ENCODE assay signal across 8 mouse cellular contexts in the genomic region with DNA sequence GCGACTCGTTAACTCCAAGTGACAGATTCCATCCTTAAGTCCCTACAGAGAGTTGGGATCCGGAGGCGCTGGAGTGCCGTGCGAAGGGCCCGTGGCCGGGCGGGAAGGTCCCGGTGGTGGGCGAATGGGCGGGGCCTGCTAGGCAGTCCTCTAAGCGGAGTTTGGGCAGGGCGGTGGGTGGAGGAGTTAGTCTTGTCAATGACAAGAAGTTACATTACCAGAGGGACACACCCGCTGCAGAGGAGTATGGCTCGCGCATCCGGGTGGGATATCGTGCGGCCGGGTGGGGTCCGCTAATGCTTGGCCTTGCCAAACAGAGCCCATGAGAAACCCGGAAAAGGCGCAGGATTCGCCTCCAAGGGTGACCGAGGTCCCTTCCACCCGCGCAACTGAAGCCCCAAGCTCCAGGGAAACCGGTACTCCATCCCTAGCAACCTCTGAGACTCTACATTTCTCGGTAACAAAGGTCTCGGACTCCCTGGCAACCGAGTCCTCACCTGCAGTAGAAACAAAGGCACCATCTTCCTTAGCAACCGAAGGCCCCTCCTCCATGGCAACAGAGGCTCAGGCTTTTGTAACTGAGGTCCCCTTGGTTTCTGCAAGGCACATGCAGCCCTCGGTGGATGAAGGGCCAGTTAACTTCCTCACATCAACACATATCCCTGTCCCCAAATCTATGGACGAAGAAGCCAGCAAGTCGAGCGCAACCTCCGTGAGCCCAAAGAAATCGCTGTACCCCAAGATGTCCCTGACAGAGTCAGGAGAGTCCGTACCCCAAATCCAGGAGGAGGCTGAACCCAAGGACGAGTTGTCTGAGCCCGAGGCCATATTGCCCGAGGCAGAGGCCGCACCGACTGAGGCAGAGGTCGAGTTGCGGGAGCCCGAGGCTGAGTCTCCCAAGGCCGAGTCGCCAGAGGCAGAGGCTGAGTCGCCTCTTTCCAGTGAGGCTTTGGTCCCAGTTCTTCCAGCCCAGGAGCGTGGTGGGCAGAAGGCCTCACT. TPM values are rescaled to one million over a fixed set of nuclear protein-coding genes. Genes with fewer than 3 reads are reported as not detected.
DNase-seq lines count a peak whose midpoint lies in the region; ATAC-seq and TF ChIP-seq lines count a peak whose summit lies in the region.

No protein-coding gene starts in this region.

- intact Hi-C loops in gastrocnemius, adult 2 months (cut with DNase I) = no loop called here

- ATAC-seq in heart, embryonic 14.5 days (ENCODE audit: insufficient number of reproducible peaks, insufficient read depth, low FRiP score, low read depth) = no peak
- no peak for ATAC-seq in liver, embryonic 11.5 days (replicated peaks; ENCODE audit: low FRiP score)
- ATAC-seq in stomach, embryonic 15.5 days (ENCODE audit: insufficient read depth, low FRiP score, low read depth) = no peak

- H3K4me3 ChIP-seq in gastrocnemius, adult 2 months = peak overlapping the region; percentile 55
- peak overlapping the region; percentile 21 to 22; a peak in 3 of 4 replicates for H3K4me3 ChIP-seq in heart, embryonic 14.5 days (ENCODE audit: control insufficient read depth in 1 of 2, insufficient read depth in 1 of 2, low read depth in 1 of 2, low read length in 2 of 2)
- H3K4me3 ChIP-seq in liver, embryonic 11.5 days (ENCODE audit: low read depth, low read length) = peak overlapping the region; percentile 28; the same call in 1 of the 2 replicates
- peak overlapping the region; percentile 19 for H3K4me3 ChIP-seq in stomach, embryonic 15.5 days (replicated peaks)

- H3K27ac ChIP-seq in gastrocnemius, adult 2 months = peak overlapping the region; percentile 31; the same call in 1 of the 2 replicates
- no peak overlapping the region for H3K27ac ChIP-seq in heart, embryonic 14.5 days (replicated peaks in 1 of 2; ENCODE audit: control insufficient read depth in 1 of 2, insufficient read depth in 1 of 2, low read depth in 2 of 2, low read length in 2 of 2)
- H3K27ac ChIP-seq in liver, embryonic 11.5 days (ENCODE audit: low read depth, low read length) = no peak overlapping the region
- H3K27ac ChIP-seq in stomach, embryonic 15.5 days = no peak overlapping the region

- peak overlapping the region; percentile 63 for H3K4me2 ChIP-seq in heart, embryonic 14.5 days (ENCODE audit: low read length)
- H3K4me2 ChIP-seq in liver, embryonic 11.5 days = peak overlapping the region; percentile 56
- H3K4me2 ChIP-seq in stomach, embryonic 15.5 days = peak overlapping the region; percentile 53

- peaks cover 33% of the 10 kb centered on the region for H3K27me3 ChIP-seq in heart, embryonic 14.5 days (ENCODE audit: control insufficient read depth, insufficient read depth, low read length)
- peaks cover 29% of the 10 kb centered on the region for H3K27me3 ChIP-seq in liver, embryonic 11.5 days (replicated peaks; ENCODE audit: control insufficient read depth, insufficient read depth, low read length)
- peaks cover 11% of the 10 kb centered on the region for H3K27me3 ChIP-seq in stomach, embryonic 15.5 days (replicated peaks)

- peak overlapping the region; percentile 38; the same call in 1 of the 2 replicates for H3K9ac ChIP-seq in heart, embryonic 14.5 days (ENCODE audit: low read length)
- 0 out of 2 replicates have a peak overlapping the region, but pooled peaks have one; percentile 13 for H3K9ac ChIP-seq in liver, embryonic 11.5 days (ENCODE audit: low read depth, low read length)
- H3K9ac ChIP-seq in stomach, embryonic 15.5 days = no peak overlapping the region

- 24% methylated on average over 52 of the region's 52 CpGs for WGBS in heart, embryonic 14.5 days
- WGBS in liver, embryonic 11.5 days = 24% methylated on average over 52 of the region's 52 CpGs
- 25% methylated on average over 52 of the region's 52 CpGs for WGBS in stomach, embryonic 15.5 days

- DNase-seq in gastrocnemius, adult 2 months = peak; percentile 57
- DNase-seq in gastrocnemius, adult 8-10 months (ENCODE audit: low spot score in 2 of 2) = no peak
- peak; percentile 88 for DNase-seq in brain, embryonic 14.5 days (ENCODE audit: low read depth)
- DNase-seq in liver, embryonic 11.5 days (ENCODE audit: low spot score) = no peak
- no peak for DNase-seq in adrenal gland, postnatal 4 days (ENCODE audit: low spot score in 2 of 2)
- DNase-seq in left cerebral cortex, adult 11 months (ENCODE audit: low spot score) = no peak

- H3K9me3 ChIP-seq in heart, embryonic 14.5 days (ENCODE audit: control insufficient read depth, low read length) = no peaks in the 10 kb centered on the region
- H3K9me3 ChIP-seq in liver, embryonic 11.5 days (ENCODE audit: control insufficient read depth, low read length) = no peaks in the 10 kb centered on the region
- H3K9me3 ChIP-seq in stomach, embryonic 15.5 days = no peaks in the 10 kb centered on the region

- H3K36me3 ChIP-seq in heart, embryonic 14.5 days (ENCODE audit: control insufficient read depth, insufficient read depth, low read length) = peaks cover 17% of the 10 kb centered on the region
- no peaks in the 10 kb centered on the region; the same call in 1 of the 2 replicates for H3K36me3 ChIP-seq in liver, embryonic 11.5 days (ENCODE audit: control insufficient read depth, insufficient read depth, low read length)
- no peaks in the 10 kb centered on the region for H3K36me3 ChIP-seq in stomach, embryonic 15.5 days

- H3K4me1 ChIP-seq in heart, embryonic 14.5 days (ENCODE audit: control insufficient read depth in 2 of 2, insufficient read depth in 2 of 2, low read length in 2 of 2) = peaks cover 29 to 35% of the 10 kb centered on the region in 2 experiments
- H3K4me1 ChIP-seq in liver, embryonic 11.5 days (replicated peaks; ENCODE audit: control insufficient read depth, insufficient read depth, low read length) = peaks cover 17% of the 10 kb centered on the region
- H3K4me1 ChIP-seq in stomach, embryonic 15.5 days = peaks cover 21% of the 10 kb centered on the region

- no peak for TF ChIP-seq POLR2A in brain, embryonic 14.5 days (IDR thresholded peaks at IDR 0.05; ENCODE audit: borderline replicate concordance, extremely low read depth, insufficient read depth, insufficient read length, poor library complexity, severe bottlenecking)

- no peak for TF ChIP-seq CTCF in gastrocnemius, adult 2 months (IDR thresholded peaks at IDR 0.05)
- TF ChIP-seq CTCF in brain, embryonic 14.5 days (IDR thresholded peaks at IDR 0.05; ENCODE audit: borderline replicate concordance, extremely low read depth, insufficient read depth, insufficient read length) = no peak

RNA-seq across cellular contexts. Expression of a gene that starts 9.3 kb away (rescaled TPM):
- 10 to 100 TPM; 21.9 to 52.6 TPM for total RNA-seq in gastrocnemius, adult 2 months (2021)
- 10 to 100 TPM; 12.3 to 27.4 (median 16.7) TPM for total RNA-seq in gastrocnemius, adult 8-10 months (2022)
- 2.9 and 3.6 TPM in 2 replicates for polyA plus RNA-seq in brain, embryonic 14.5 days (2012; rRNA removed)
- polyA plus RNA-seq in heart, embryonic 14.5 days (2014; fragmentation: Nextera tagmentation; extraction: Ambion mirVana) = 0.77 and 1.1 TPM in 2 replicates
- polyA plus RNA-seq in liver, embryonic 11.5 days (2014; fragmentation: Nextera tagmentation; extraction: Ambion mirVana) = 0.32 and 0.51 TPM in 2 replicates
- polyA plus RNA-seq in stomach, embryonic 15.5 days (2015; fragmentation: Nextera tagmentation; extraction: Ambion mirVana) = 1.6 and 1.9 TPM in 2 replicates
- total RNA-seq in adrenal gland, postnatal 4 days (2021) = 10 to 100 TPM; 11.3 to 13.3 TPM

RNA-seq across cellular contexts. Expression of a gene that starts 20.9 kb away (rescaled TPM):
- 100 to 1,000 TPM in 1 of 2 experiments, 10 to 100 TPM in 1; 78.5 to 109 TPM for total RNA-seq in gastrocnemius, adult 2 months (2021)
- 10 to 100 TPM; 74.1 to 82.3 (median 80.3) TPM for total RNA-seq in gastrocnemius, adult 8-10 months (2022)
- 698 and 767 TPM in 2 replicates for polyA plus RNA-seq in brain, embryonic 14.5 days (2012; rRNA removed)
- polyA plus RNA-seq in heart, embryonic 14.5 days (2014; fragmentation: Nextera tagmentation; extraction: Ambion mirVana) = 342 and 368 TPM in 2 replicates
- polyA plus RNA-seq in liver, embryonic 11.5 days (2014; fragmentation: Nextera tagmentation; extraction: Ambion mirVana) = 147 and 149 TPM in 2 replicates
- 250 and 272 TPM in 2 replicates for polyA plus RNA-seq in stomach, embryonic 15.5 days (2015; fragmentation: Nextera tagmentation; extraction: Ambion mirVana)
- total RNA-seq in adrenal gland, postnatal 4 days (2021) = 100 to 1,000 TPM; 309 to 341 TPM

RNA-seq across cellular contexts. Expression of a gene that starts 33.9 kb away (rescaled TPM):
- total RNA-seq in gastrocnemius, adult 2 months (2021) = 1 to 10 TPM in 1 of 2 experiments, under 1 TPM in 1; 0.74 to 1.1 TPM
- 1 to 10 TPM in 1 of 4 experiments, under 1 TPM in 3; 0.38 to 1.0 (median 0.67) TPM for total RNA-seq in gastrocnemius, adult 8-10 months (2022)
- 6.1 and 6.4 TPM in 2 replicates for polyA plus RNA-seq in brain, embryonic 14.5 days (2012; rRNA removed)
- 2.4 and 2.8 TPM in 2 replicates for polyA plus RNA-seq in heart, embryonic 14.5 days (2014; fragmentation: Nextera tagmentation; extraction: Ambion mirVana)
- polyA plus RNA-seq in liver, embryonic 11.5 days (2014; fragmentation: Nextera tagmentation; extraction: Ambion mirVana) = 6.0 and 6.7 TPM in 2 replicates
- polyA plus RNA-seq in stomach, embryonic 15.5 days (2015; fragmentation: Nextera tagmentation; extraction: Ambion mirVana) = 11.3 and 12.5 TPM in 2 replicates
- total RNA-seq in adrenal gland, postnatal 4 days (2021) = 1 to 10 TPM; 5.6 to 6.5 TPM

RNA-seq across cellular contexts. Expression of a gene that starts 58.2 kb away (rescaled TPM):
- 100 to 1,000 TPM; 110 to 121 TPM for total RNA-seq in gastrocnemius, adult 2 months (2021)
- 100 to 1,000 TPM; 107 to 140 (median 126) TPM for total RNA-seq in gastrocnemius, adult 8-10 months (2022)
- 80.8 and 84.9 TPM in 2 replicates for polyA plus RNA-seq in brain, embryonic 14.5 days (2012; rRNA removed)
- polyA plus RNA-seq in heart, embryonic 14.5 days (2014; fragmentation: Nextera tagmentation; extraction: Ambion mirVana) = 106 and 112 TPM in 2 replicates
- polyA plus RNA-seq in liver, embryonic 11.5 days (2014; fragmentation: Nextera tagmentation; extraction: Ambion mirVana) = 70.9 and 72.7 TPM in 2 replicates
- polyA plus RNA-seq in stomach, embryonic 15.5 days (2015; fragmentation: Nextera tagmentation; extraction: Ambion mirVana) = 81.6 and 87.1 TPM in 2 replicates
- total RNA-seq in adrenal gland, postnatal 4 days (2021) = 100 to 1,000 TPM; 115 to 116 TPM

Comparison
In these comparisons a context has a peak if more than half of its experiments do, and no peak if none do; other contexts are left out.
1. DNase-seq: peak in gastrocnemius, adult 2 months (single experiment) and brain, embryonic 14.5 days (single experiment); none in gastrocnemius, adult 8-10 months (0 of 2), liver, embryonic 11.5 days (single experiment), adrenal gland, postnatal 4 days (0 of 2) and left cerebral cortex, adult 11 months (single experiment).
2. Peak in every context shown above with its lines, with median percentiles within 50 percentile points of each other: H3K4me3 ChIP-seq and H3K4me2 ChIP-seq.